Mouse (Mus musculus) C2C12 (cell line): ENCODE data around the gene Klk1b26.

Experiments used
- CEBPB ChIP-seq: IDR thresholded peaks from one replicate; pipeline ENCODE4 v1.6.1; 2011; ENCODE audit warnings: low read depth, mild to moderate bottlenecking, control low read depth, moderate library complexity
- CTCF ChIP-seq: IDR thresholded peaks from one replicate; pipeline ENCODE4 v1.5.1; 2011; ENCODE audit not compliant: control insufficient read depth, insufficient read depth, insufficient read length
- FOSL1 ChIP-seq: IDR thresholded peaks from one replicate; pipeline ENCODE4 v1.8.0; 2011; ENCODE audit warnings: mild to moderate bottlenecking, low read length; ENCODE audit not compliant: poor library complexity, insufficient read depth, severe bottlenecking
- MAX ChIP-seq: IDR thresholded peaks from one replicate; pipeline ENCODE4 v1.6.1; 2011; ENCODE audit warnings: mild to moderate bottlenecking, control low read depth
- MYOD1 ChIP-seq: IDR thresholded peaks from one replicate; pipeline ENCODE4 v1.6.1; 2011; ENCODE audit warnings: low read depth; ENCODE audit not compliant: control insufficient read depth, insufficient read length
- MYOG ChIP-seq: IDR thresholded peaks from one replicate; pipeline ENCODE4 v1.6.1; 2011; ENCODE audit not compliant: control insufficient read depth, insufficient read length; ENCODE audit errors: extremely low read depth
- USF1 ChIP-seq: IDR thresholded peaks from one replicate; pipeline ENCODE4 v1.6.1; 2011; ENCODE audit warnings: low read depth, mild to moderate bottlenecking, control low read depth, moderate library complexity

DNA sequence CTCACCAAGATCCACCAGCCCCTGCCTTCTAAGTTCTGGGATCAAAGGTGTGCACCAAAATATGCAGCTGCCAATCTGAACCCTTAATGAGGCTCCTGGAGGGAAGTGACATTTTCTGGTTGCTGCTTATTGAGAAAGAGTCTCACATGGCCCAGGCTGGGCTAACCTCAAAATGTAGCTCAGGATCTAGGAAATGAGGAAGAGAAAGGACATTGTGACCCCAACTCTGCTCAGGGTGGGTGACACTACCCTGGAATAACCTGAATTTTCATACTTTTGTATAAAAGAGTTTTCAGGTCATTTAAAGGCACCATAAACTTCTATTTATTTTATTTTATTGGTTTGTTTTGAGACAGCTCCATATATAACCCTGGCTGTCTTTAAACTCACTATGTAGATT is 26.3 kb upstream of the Klk1b26 start:
- TF ChIP-seq CTCF (no peak), USF1 (no peak), MYOG (no peak), MYOD1 (no peak), CEBPB (no peak), MAX (no peak), FOSL1 (no peak)
